Mouse (Mus musculus): ENCODE measurements around the gene Olfr220. TPM values are rescaled to one million over a fixed set of nuclear protein-coding genes. Genes with fewer than 3 reads are reported as not detected.

Olfr220 gene
- polyA plus RNA-seq, 1 experiment: not detected

- no peak for TF ChIP-seq CTCF (IDR thresholded peaks at IDR 0.05; ENCODE audit: borderline replicate concordance, extremely low read depth, insufficient read depth, insufficient read length)
- TF ChIP-seq POLR2A (IDR thresholded peaks at IDR 0.05; ENCODE audit: borderline replicate concordance, extremely low read depth, insufficient read depth, insufficient read length, poor library complexity, severe bottlenecking): no peak
Measured at GRCm38 (mm10) chr1:174500064-174500463, 58.2 kb downstream of the Olfr220 start.

More at GRCm38 (mm10) chr1:174500064-174500463, 58.2 kb downstream of the Olfr220 start:
- peak; percentile 30 for DNase-seq (ENCODE audit: low read depth)

Other genes with a start within 250 kb of the Olfr220 start
- gene Olfr419, start 190.0 kb upstream of the Olfr220 start, polyA plus RNA-seq (2012; rRNA removed): not detected in 2 replicates
- gene Mptx1, start 111.6 kb upstream of the Olfr220 start, polyA plus RNA-seq (2012; rRNA removed): not detected in 2 replicates
- not detected in 2 replicates for gene Olfr417, start 77.0 kb upstream of the Olfr220 start, polyA plus RNA-seq (2012; rRNA removed)
- not detected in 2 replicates for gene Olfr248, start 51.0 kb upstream of the Olfr220 start, polyA plus RNA-seq (2012; rRNA removed)
- not detected in 2 replicates for gene Olfr414, start 18.0 kb upstream of the Olfr220 start, polyA plus RNA-seq (2012; rRNA removed)
- 14.0 and 18.3 TPM in 2 replicates for gene Fmn2, start 59.7 kb downstream of the Olfr220 start, polyA plus RNA-seq (2012; rRNA removed)

Data from brain, embryonic 14.5 days (tissue).